Comparison of ENCODE assay signal across 26 mouse cellular contexts in the genomic region with DNA sequence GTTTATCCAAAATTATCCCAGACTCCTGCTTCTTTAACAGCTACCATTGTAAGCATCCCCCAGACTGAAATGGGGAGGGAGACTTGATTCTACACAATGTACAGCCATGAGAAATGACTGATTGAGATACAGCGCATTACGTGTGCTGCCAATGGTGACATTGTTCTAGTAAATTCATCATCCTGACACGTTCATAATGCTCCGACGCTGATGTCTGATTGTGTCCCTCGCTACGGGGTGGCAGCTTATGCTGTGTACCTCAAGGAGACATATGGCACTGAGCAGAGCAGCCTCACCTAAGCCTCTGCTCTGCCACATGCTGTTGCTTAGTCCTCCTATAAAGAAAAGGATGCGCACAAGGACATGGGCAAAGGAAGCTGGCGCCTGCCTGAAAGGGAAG.
DNase-seq lines count a peak whose midpoint lies in the region; ATAC-seq and TF ChIP-seq lines count a peak whose summit lies in the region.
"Had no signal": no experiment of that assay in that cellular context is flagged by ENCODE, and none has a peak within 500 bp of the region (broad histone marks: within the 10 kb centered on the region; RNA-seq: fewer than 3 reads in every experiment).

No protein-coding gene starts in this region.

- H3K36me3 ChIP-seq in forebrain, embryonic 16.5 days (ENCODE audit: control insufficient read depth, insufficient read depth), result no peaks in the 10 kb centered on the region
- H3K36me3 ChIP-seq in forebrain, embryonic 10.5 days (replicated peaks), result no peaks in the 10 kb centered on the region
- H3K36me3 ChIP-seq in neural tube, embryonic 11.5 days (ENCODE audit: control insufficient read depth, insufficient read depth, low read length), result no peaks in the 10 kb centered on the region
- no peaks in the 10 kb centered on the region for H3K36me3 ChIP-seq in hindbrain, postnatal 0 days (ENCODE audit: insufficient read depth, low read length)
- H3K36me3 ChIP-seq in neural tube, embryonic 15.5 days, result no peaks in the 10 kb centered on the region
- H3K36me3 ChIP-seq: embryonic facial prominence, embryonic 12.5 days; forebrain, embryonic 15.5 days; limb, embryonic 13.5 days; lung, embryonic 15.5 days; midbrain, embryonic 15.5 days had no signal

- no peak overlapping the region for H3K9ac ChIP-seq in forebrain, embryonic 16.5 days (replicated peaks; ENCODE audit: low read depth, low read length)
- H3K9ac ChIP-seq in neural tube, embryonic 11.5 days (ENCODE audit: low read length), result no peak overlapping the region
- no peak overlapping the region for H3K9ac ChIP-seq in hindbrain, postnatal 0 days (replicated peaks; ENCODE audit: low read length)
- no peak overlapping the region for H3K9ac ChIP-seq in neural tube, embryonic 15.5 days (replicated peaks)
- H3K9ac ChIP-seq: embryonic facial prominence, embryonic 12.5 days; forebrain, embryonic 15.5 days; limb, embryonic 13.5 days; lung, embryonic 15.5 days; midbrain, embryonic 15.5 days had no signal

- no peak overlapping the region for H3K27ac ChIP-seq in forebrain, embryonic 16.5 days (ENCODE audit: low read length)
- H3K27ac ChIP-seq in forebrain, embryonic 10.5 days, result no peak overlapping the region
- no peak overlapping the region for H3K27ac ChIP-seq in neural tube, embryonic 11.5 days (ENCODE audit: low read depth, low read length)
- no peak overlapping the region for H3K27ac ChIP-seq in hindbrain, postnatal 0 days
- no peak overlapping the region for H3K27ac ChIP-seq in neural tube, embryonic 15.5 days (replicated peaks)
- H3K27ac ChIP-seq: embryonic facial prominence, embryonic 12.5 days; forebrain, embryonic 15.5 days; limb, embryonic 13.5 days; lung, embryonic 15.5 days; midbrain, embryonic 15.5 days; stomach, postnatal 0 days had no signal

- TF ChIP-seq CTCF in hindbrain, postnatal 0 days (IDR thresholded peaks at IDR 0.05; ENCODE audit: low read depth), result no peak

- peak; percentile 33; the same call in 1 of the 2 replicates for ATAC-seq in forebrain, embryonic 16.5 days
- peak; percentile 69 for ATAC-seq in neural tube, embryonic 11.5 days (ENCODE audit: insufficient read depth, low FRiP score, low TSS enrichment)
- peak; percentile 32; the same call in 1 of the 2 replicates for ATAC-seq in hindbrain, postnatal 0 days
- ATAC-seq in neural tube, embryonic 15.5 days (ENCODE audit: low FRiP score), result 0 out of 2 replicates have a peak, but pooled peaks have one; percentile 41
- ATAC-seq: forebrain, embryonic 15.5 days; midbrain, embryonic 15.5 days had no signal

- H3K4me3 ChIP-seq in forebrain, embryonic 16.5 days (replicated peaks; ENCODE audit: low read length), result no peak overlapping the region
- no peak overlapping the region for H3K4me3 ChIP-seq in forebrain, embryonic 10.5 days
- H3K4me3 ChIP-seq in neural tube, embryonic 11.5 days (ENCODE audit: low read depth, low read length), result no peak overlapping the region
- H3K4me3 ChIP-seq in hindbrain, postnatal 0 days (ENCODE audit: low read length), result no peak overlapping the region
- no peak overlapping the region for H3K4me3 ChIP-seq in neural tube, embryonic 15.5 days (replicated peaks)
- H3K4me3 ChIP-seq: embryonic facial prominence, embryonic 12.5 days; forebrain, embryonic 15.5 days; limb, embryonic 13.5 days; lung, embryonic 15.5 days; midbrain, embryonic 15.5 days had no signal

- H3K27me3 ChIP-seq in forebrain, embryonic 16.5 days (replicated peaks; ENCODE audit: control insufficient read depth, insufficient read depth, low read length), result no peaks in the 10 kb centered on the region
- no peaks in the 10 kb centered on the region for H3K27me3 ChIP-seq in forebrain, embryonic 10.5 days (ENCODE audit: poor library complexity, severe bottlenecking)
- no peaks in the 10 kb centered on the region for H3K27me3 ChIP-seq in neural tube, embryonic 11.5 days (ENCODE audit: control insufficient read depth, insufficient read depth, low read length)
- no peaks in the 10 kb centered on the region for H3K27me3 ChIP-seq in hindbrain, postnatal 0 days (ENCODE audit: insufficient read depth, low read length)
- H3K27me3 ChIP-seq in neural tube, embryonic 15.5 days (replicated peaks), result no peaks in the 10 kb centered on the region
- H3K27me3 ChIP-seq: embryonic facial prominence, embryonic 12.5 days; forebrain, embryonic 15.5 days; limb, embryonic 13.5 days; lung, embryonic 15.5 days; midbrain, embryonic 15.5 days had no signal

- no peak for DNase-seq in forebrain, embryonic 10.5 days (ENCODE audit: extremely low spot score, low spot score)
- peak; percentile 48 for DNase-seq in neural tube, embryonic 11.5 days (ENCODE audit: low spot score)
- no peak for DNase-seq in neural tube, embryonic 10.5 days (ENCODE audit: extremely low spot score, low spot score)
- peak; percentile 25 for DNase-seq in hindbrain, postnatal 0 days (ENCODE audit: low spot score)
- no peak for DNase-seq in kidney, postnatal 25 days
- DNase-seq in B cell, adult 2 months, result no peak
- DNase-seq: cerebellum, adult 8-10 months; cerebellum, postnatal 25 days; embryo, embryonic 11 days; heart, postnatal 36 days; kidney, adult 18-20 months; kidney, postnatal 4 days; lung, postnatal 36 days; right cerebral cortex, adult 18-20 months; spleen, adult 18-20 months; thymus, adult 18-20 months; thymus, postnatal 25 days had no signal

- peaks cover 5% of the 10 kb centered on the region for H3K4me1 ChIP-seq in forebrain, embryonic 16.5 days (replicated peaks; ENCODE audit: control insufficient read depth, insufficient read depth, low read length)
- H3K4me1 ChIP-seq in forebrain, embryonic 10.5 days, result peaks cover 11% of the 10 kb centered on the region
- 0 out of 2 replicates have a peak, but pooled peaks cover 5% of the 10 kb centered on the region for H3K4me1 ChIP-seq in neural tube, embryonic 11.5 days (ENCODE audit: control insufficient read depth, insufficient read depth, low read length)
- no peaks in the 10 kb centered on the region for H3K4me1 ChIP-seq in hindbrain, postnatal 0 days (ENCODE audit: insufficient read depth, low read length)
- H3K4me1 ChIP-seq in neural tube, embryonic 15.5 days, result peaks cover 5% of the 10 kb centered on the region
- H3K4me1 ChIP-seq: embryonic facial prominence, embryonic 12.5 days; lung, embryonic 15.5 days had no signal

- H3K4me2 ChIP-seq in forebrain, embryonic 16.5 days (ENCODE audit: low read length), result no peak overlapping the region
- no peak overlapping the region for H3K4me2 ChIP-seq in neural tube, embryonic 11.5 days (ENCODE audit: low read depth)
- H3K4me2 ChIP-seq in hindbrain, postnatal 0 days (ENCODE audit: low read depth, low read length), result 0 out of 2 replicates have a peak overlapping the region, but pooled peaks have one; percentile 5
- no peak overlapping the region for H3K4me2 ChIP-seq in neural tube, embryonic 15.5 days
- H3K4me2 ChIP-seq: embryonic facial prominence, embryonic 12.5 days; forebrain, embryonic 15.5 days; limb, embryonic 13.5 days; liver, embryonic 11.5 days; lung, embryonic 15.5 days; midbrain, embryonic 15.5 days had no signal

- 68% methylated on average over 9 of the region's 9 CpGs for WGBS in forebrain, embryonic 16.5 days
- 92% methylated on average over 9 of the region's 9 CpGs for WGBS in forebrain, embryonic 10.5 days
- 58% methylated on average over 9 of the region's 9 CpGs for WGBS in neural tube, embryonic 11.5 days
- WGBS in hindbrain, postnatal 0 days, result 38% methylated on average over 9 of the region's 9 CpGs
- 28% methylated on average over 9 of the region's 9 CpGs for WGBS in neural tube, embryonic 15.5 days

- no peaks in the 10 kb centered on the region for H3K9me3 ChIP-seq in forebrain, embryonic 16.5 days (ENCODE audit: control insufficient read depth, low read length)
- no peaks in the 10 kb centered on the region for H3K9me3 ChIP-seq in forebrain, embryonic 10.5 days
- H3K9me3 ChIP-seq in neural tube, embryonic 11.5 days (ENCODE audit: control insufficient read depth, low read length), result no peaks in the 10 kb centered on the region
- no peaks in the 10 kb centered on the region for H3K9me3 ChIP-seq in hindbrain, postnatal 0 days (ENCODE audit: low read length)
- no peaks in the 10 kb centered on the region for H3K9me3 ChIP-seq in neural tube, embryonic 15.5 days (replicated peaks)
- H3K9me3 ChIP-seq: embryonic facial prominence, embryonic 12.5 days; forebrain, embryonic 15.5 days; limb, embryonic 13.5 days; lung, embryonic 15.5 days; midbrain, embryonic 15.5 days had no signal

Comparison
In these comparisons a context has a peak if more than half of its experiments do, and no peak if none do; other contexts are left out.
1. DNase-seq: peak in neural tube, embryonic 11.5 days (single experiment) and hindbrain, postnatal 0 days (single experiment); none in forebrain, embryonic 10.5 days (single experiment), neural tube, embryonic 10.5 days (single experiment), kidney, postnatal 25 days (0 of 2) and B cell, adult 2 months (0 of 2).
2. Peak in every context shown above with its lines, with median percentiles within 50 percentile points of each other: ATAC-seq.